Mouse (Mus musculus): ENCODE measurements at regions not wholly inside any gene's neighbourhood (a gene's known extent, or its start where the extent isn't known, plus 50 kb on each side); places are given as distances from the start of the nearest gene placed in this dataset.

DNA sequence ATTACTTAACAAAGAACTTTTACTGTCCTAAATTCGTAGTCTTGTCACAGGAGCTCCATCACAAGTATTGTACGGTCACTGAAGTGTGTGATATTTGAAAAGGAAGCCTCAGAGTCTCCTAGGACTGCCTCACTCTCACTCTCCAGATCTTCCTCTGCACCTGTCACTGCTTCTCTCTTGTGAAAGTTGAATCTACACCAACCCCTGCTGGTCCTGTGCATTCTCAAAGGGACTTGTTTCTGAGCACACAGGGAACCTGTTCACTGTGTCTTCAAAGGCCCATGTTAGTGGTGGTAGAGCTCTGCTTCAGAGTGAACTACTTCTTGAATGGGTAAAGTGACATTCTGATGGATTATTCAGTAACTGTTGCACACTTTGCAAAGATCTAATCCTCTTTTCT is 824.9 kb upstream of the Zfp386 start:
- no peak for TF ChIP-seq ZNF384 (IDR thresholded peaks at IDR 0.05; ENCODE audit: low read depth, low read length)
- no peak for TF ChIP-seq CHD2 (IDR thresholded peaks at IDR 0.05; ENCODE audit: low read depth, low read length)
- no peak for TF ChIP-seq MAFK (IDR thresholded peaks at IDR 0.05; ENCODE audit: insufficient read depth, low read depth, low read length)
- TF ChIP-seq ZC3H11A (IDR thresholded peaks at IDR 0.05; ENCODE audit: borderline replicate concordance, low read depth, low read length): no peak

All from ES-E14 (cell line).